Mouse (Mus musculus): ENCODE results near the gene Nxpe4.

GRCm38 (mm10) chr9:48137507-48137906 lies 24.3 kb upstream of the Nxpe4 start:
- TF ChIP-seq POLR2A (IDR thresholded peaks at IDR 0.05; ENCODE audit: control insufficient read depth in 1 of 2, insufficient read depth in 1 of 2, low read depth in 1 of 2, low read length in 2 of 2, poor library complexity in 1 of 2) (no peak), RAD21 (IDR thresholded peaks at IDR 0.05; ENCODE audit: low read depth, low read length) (no peak)
